Mouse (Mus musculus): ENCODE measurements around the gene Nudt3. TPM values are rescaled to one million over a fixed set of nuclear protein-coding genes. Genes with fewer than 3 reads are reported as not detected.
A peak's percentile ranks its signal among the peaks of the same experiment; 100 is the strongest.

The Nudt3 gene
- polyA plus RNA-seq, 1 experiment from 2014 or later = 70.2 TPM

GRCm38 (mm10) chr17:27541261-27541660 lies 82.0 kb downstream of the Nudt3 start:
- DNase-seq (ENCODE audit: low spot score) = no peak
- TF ChIP-seq CTCF (IDR thresholded peaks at IDR 0.05; ENCODE audit: low read depth) = no peak
- Histone ChIP-seq H3K9me3 (replicated peaks; ENCODE audit: low read length) (no peaks in the 10 kb centered on the region), H3K36me3 (ENCODE audit: insufficient read depth, low read length) (no peaks in the 10 kb centered on the region), H3K4me3 (replicated peaks; ENCODE audit: low read depth, low read length) (no peak overlapping the region), H3K27me3 (ENCODE audit: insufficient read depth, low read length) (no peaks in the 10 kb centered on the region), H3K27ac (no peak overlapping the region), H3K4me1 (replicated peaks; ENCODE audit: insufficient read depth, low read length) (no peaks in the 10 kb centered on the region), H3K4me2 (ENCODE audit: low read length) (no peak overlapping the region), H3K9ac (ENCODE audit: low read depth, low read length) (no peak overlapping the region)
- WGBS = 68% methylated on average over 2 of the region's 2 CpGs
- ATAC-seq (replicated peaks; ENCODE audit: low FRiP score, low read depth) = no peak

GRCm38 (mm10) chr17:27534718-27535117 lies 88.6 kb downstream of the Nudt3 start:
- Histone ChIP-seq H3K9me3 (replicated peaks; ENCODE audit: low read length) (no peaks in the 10 kb centered on the region), H3K4me3 (replicated peaks; ENCODE audit: low read depth, low read length) (no peak overlapping the region), H3K4me1 (replicated peaks; ENCODE audit: insufficient read depth, low read length) (no peaks in the 10 kb centered on the region), H3K9ac (ENCODE audit: low read depth, low read length) (no peak overlapping the region), H3K4me2 (ENCODE audit: low read length) (no peak overlapping the region), H3K27ac (no peak overlapping the region), H3K36me3 (ENCODE audit: insufficient read depth, low read length) (no peaks in the 10 kb centered on the region), H3K27me3 (ENCODE audit: insufficient read depth, low read length) (no peaks in the 10 kb centered on the region)
- ATAC-seq (replicated peaks; ENCODE audit: low FRiP score, low read depth) (peak; percentile 63), DNase-seq (ENCODE audit: low spot score) (peak; percentile 86)
- TF ChIP-seq CTCF (IDR thresholded peaks at IDR 0.05; ENCODE audit: low read depth) = peak; percentile 99
- WGBS = 5% methylated on average over 10 of the region's 10 CpGs

DNA sequence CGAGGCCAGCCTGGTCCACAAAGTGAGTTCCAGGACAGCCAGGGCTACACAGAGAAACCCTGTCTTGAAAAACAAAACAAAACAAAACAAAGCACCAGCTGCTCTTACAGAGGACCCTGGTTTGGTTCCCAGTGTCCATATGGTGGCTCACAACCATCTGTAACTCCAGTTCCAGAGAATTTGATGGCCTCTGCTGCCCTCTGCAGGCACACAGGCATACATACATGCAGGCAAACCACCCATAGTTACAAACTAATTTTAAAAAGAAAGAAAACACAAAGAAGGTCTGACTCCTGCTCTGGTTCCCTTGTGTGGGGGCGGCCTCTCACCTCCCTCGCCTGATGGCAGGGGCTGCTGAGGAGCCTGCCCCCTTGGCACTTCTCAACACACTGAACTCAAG lies 89.9 kb downstream of the Nudt3 start:
- no peaks in the 10 kb centered on the region for H3K4me1 ChIP-seq (replicated peaks; ENCODE audit: insufficient read depth, low read length)
- H3K4me2 ChIP-seq (ENCODE audit: low read length) = no peak overlapping the region
- no peaks in the 10 kb centered on the region for H3K27me3 ChIP-seq (ENCODE audit: insufficient read depth, low read length)
- no peak overlapping the region for H3K9ac ChIP-seq (ENCODE audit: low read depth, low read length)
- H3K9me3 ChIP-seq (replicated peaks; ENCODE audit: low read length) = no peaks in the 10 kb centered on the region
- ATAC-seq (replicated peaks; ENCODE audit: low FRiP score, low read depth) (no peak), DNase-seq (ENCODE audit: low spot score) (no peak)
- H3K36me3 ChIP-seq (ENCODE audit: insufficient read depth, low read length) = no peaks in the 10 kb centered on the region
- H3K27ac ChIP-seq = no peak overlapping the region
- 82% methylated on average over 3 of the region's 3 CpGs for WGBS
- no peak overlapping the region for H3K4me3 ChIP-seq (replicated peaks; ENCODE audit: low read depth, low read length)
- TF ChIP-seq CTCF (IDR thresholded peaks at IDR 0.05; ENCODE audit: low read depth) = peak; percentile 47; the same call in 1 of the 2 replicates

GRCm38 (mm10) chr17:27532095-27532494 lies 91.2 kb downstream of the Nudt3 start:
- H3K9ac ChIP-seq (ENCODE audit: low read depth, low read length) = no peak overlapping the region
- H3K27ac ChIP-seq = no peak overlapping the region
- WGBS = 85% methylated on average over 8 of the region's 8 CpGs
- no peaks in the 10 kb centered on the region for H3K36me3 ChIP-seq (ENCODE audit: insufficient read depth, low read length)
- no peaks in the 10 kb centered on the region for H3K9me3 ChIP-seq (replicated peaks; ENCODE audit: low read length)
- no peak overlapping the region for H3K4me2 ChIP-seq (ENCODE audit: low read length)
- no peak for DNase-seq (ENCODE audit: low spot score)
- H3K4me1 ChIP-seq (replicated peaks; ENCODE audit: insufficient read depth, low read length) = no peaks in the 10 kb centered on the region
- H3K4me3 ChIP-seq (replicated peaks; ENCODE audit: low read depth, low read length) = no peak overlapping the region
- H3K27me3 ChIP-seq (ENCODE audit: insufficient read depth, low read length) = no peaks in the 10 kb centered on the region
- TF ChIP-seq CTCF (IDR thresholded peaks at IDR 0.05; ENCODE audit: low read depth) = no peak
- no peak for ATAC-seq (replicated peaks; ENCODE audit: low FRiP score, low read depth)

Other genes starting within 250 kb of the Nudt3 start
- gene Grm4, start 102.1 kb downstream of the Nudt3 start, polyA plus RNA-seq (2015; fragmentation: Nextera tagmentation; extraction: Ambion mirVana) = 1.1 and 1.3 TPM in 2 replicates
- 131 and 136 TPM in 2 replicates for gene Hmga1, start 67.0 kb downstream of the Nudt3 start, polyA plus RNA-seq (2015; fragmentation: Nextera tagmentation; extraction: Ambion mirVana)
- gene AI413582, start 57.7 kb downstream of the Nudt3 start, polyA plus RNA-seq (2015; fragmentation: Nextera tagmentation; extraction: Ambion mirVana) = 34.5 and 35.6 TPM in 2 replicates
- gene RPS10-NUDT3, start 11.7 kb upstream of the Nudt3 start, polyA plus RNA-seq (2015; fragmentation: Nextera tagmentation; extraction: Ambion mirVana) = not detected in 2 replicates
- 1,042 and 1,140 TPM in 2 replicates for gene Rps10, start 13.2 kb upstream of the Nudt3 start, polyA plus RNA-seq (2015; fragmentation: Nextera tagmentation; extraction: Ambion mirVana)
- gene Pacsin1, start 32.0 kb upstream of the Nudt3 start, polyA plus RNA-seq (2015; fragmentation: Nextera tagmentation; extraction: Ambion mirVana) = 1.6 and 1.7 TPM in 2 replicates
- gene Spdef, start 105.5 kb upstream of the Nudt3 start, polyA plus RNA-seq (2015; fragmentation: Nextera tagmentation; extraction: Ambion mirVana) = 0.26 and 0.30 TPM in 2 replicates
- gene D17Wsu92e, start 197.2 kb upstream of the Nudt3 start, polyA plus RNA-seq (2015; fragmentation: Nextera tagmentation; extraction: Ambion mirVana) = 19.6 and 20.4 TPM in 2 replicates
- gene Snrpc, start 214.7 kb upstream of the Nudt3 start, polyA plus RNA-seq (2015; fragmentation: Nextera tagmentation; extraction: Ambion mirVana) = 258 and 263 TPM in 2 replicates
- gene Uhrf1bp1, start 232.9 kb upstream of the Nudt3 start, polyA plus RNA-seq (2015; fragmentation: Nextera tagmentation; extraction: Ambion mirVana) = 3.4 and 3.6 TPM in 2 replicates